ENCODE assay signal across 22 mouse cellular contexts in genomic region chr2:69559380-69559779, GRCm38 (mm10). TPM values are rescaled to one million over a fixed set of nuclear protein-coding genes. Genes with fewer than 3 reads are reported as not detected.
DNase-seq lines count a peak whose midpoint lies in the region; ATAC-seq lines count a peak whose summit lies in the region.
"Had no signal": no experiment of that assay in that cellular context is flagged by ENCODE, and none has a peak within 500 bp of the region (broad histone marks: within the 10 kb centered on the region; RNA-seq: fewer than 3 reads in every experiment).

No protein-coding gene starts in this region.

- H3K4me2 ChIP-seq in intestine, embryonic 14.5 days (ENCODE audit: low read length) = peak overlapping the region; percentile 26; the same call in 1 of the 2 replicates
- no peak overlapping the region for H3K4me2 ChIP-seq in intestine, embryonic 16.5 days (ENCODE audit: low read depth, low read length)
- H3K4me2 ChIP-seq in kidney, embryonic 16.5 days (replicated peaks; ENCODE audit: low read depth, low read length) = peak overlapping the region; percentile 46
- H3K4me2 ChIP-seq in neural tube, embryonic 14.5 days (ENCODE audit: low read depth, low read length) = 0 out of 2 replicates have a peak overlapping the region, but pooled peaks have one; percentile 18
- H3K4me2 ChIP-seq: embryonic facial prominence, embryonic 12.5 days; forebrain, embryonic 12.5 days; hindbrain, embryonic 12.5 days had no signal

- WGBS in intestine, embryonic 14.5 days = 49% methylated on average over 15 of the region's 15 CpGs
- 55% methylated on average over 15 of the region's 15 CpGs for WGBS in intestine, embryonic 16.5 days
- WGBS in kidney, embryonic 16.5 days = 19% methylated on average over 15 of the region's 15 CpGs
- 47% methylated on average over 15 of the region's 15 CpGs for WGBS in neural tube, embryonic 14.5 days
- 84% methylated on average over 15 of the region's 15 CpGs for WGBS in forebrain, embryonic 10.5 days

- 0 out of 2 replicates have a peak, but pooled peaks cover 9% of the 10 kb centered on the region for H3K27me3 ChIP-seq in intestine, embryonic 14.5 days (replicated peaks; ENCODE audit: control insufficient read depth, insufficient read depth, low read length)
- no peaks in the 10 kb centered on the region for H3K27me3 ChIP-seq in intestine, embryonic 16.5 days (replicated peaks; ENCODE audit: control insufficient read depth, insufficient read depth, low read length)
- peaks cover 13% of the 10 kb centered on the region; the same call in 1 of the 2 replicates for H3K27me3 ChIP-seq in kidney, embryonic 16.5 days (ENCODE audit: insufficient read depth, low read length)
- H3K27me3 ChIP-seq in neural tube, embryonic 14.5 days (ENCODE audit: control insufficient read depth, insufficient read depth, low read length) = no peaks in the 10 kb centered on the region
- H3K27me3 ChIP-seq in forebrain, embryonic 10.5 days (ENCODE audit: poor library complexity, severe bottlenecking) = no peaks in the 10 kb centered on the region
- H3K27me3 ChIP-seq: CH12.LX; embryonic facial prominence, embryonic 12.5 days; forebrain, embryonic 12.5 days; hindbrain, embryonic 12.5 days; Patski had no signal

- H3K9ac ChIP-seq in intestine, embryonic 14.5 days (ENCODE audit: low read length) = no peak overlapping the region
- no peak overlapping the region for H3K9ac ChIP-seq in intestine, embryonic 16.5 days (ENCODE audit: low read depth, low read length)
- no peak overlapping the region for H3K9ac ChIP-seq in kidney, embryonic 16.5 days (replicated peaks; ENCODE audit: low read length)
- no peak overlapping the region for H3K9ac ChIP-seq in neural tube, embryonic 14.5 days (replicated peaks; ENCODE audit: low read depth, low read length)
- H3K9ac ChIP-seq: embryonic facial prominence, embryonic 12.5 days; forebrain, embryonic 12.5 days; hindbrain, embryonic 12.5 days had no signal

- no peaks in the 10 kb centered on the region for H3K9me3 ChIP-seq in intestine, embryonic 14.5 days (ENCODE audit: control insufficient read depth, low read length)
- H3K9me3 ChIP-seq in intestine, embryonic 16.5 days (ENCODE audit: control insufficient read depth, low read length) = no peaks in the 10 kb centered on the region
- no peaks in the 10 kb centered on the region for H3K9me3 ChIP-seq in kidney, embryonic 16.5 days (ENCODE audit: low read length)
- no peaks in the 10 kb centered on the region for H3K9me3 ChIP-seq in neural tube, embryonic 14.5 days (ENCODE audit: control insufficient read depth, low read length)
- no peaks in the 10 kb centered on the region for H3K9me3 ChIP-seq in forebrain, embryonic 10.5 days
- H3K9me3 ChIP-seq: embryonic facial prominence, embryonic 12.5 days; forebrain, embryonic 12.5 days; heart, embryonic 10.5 days; hindbrain, embryonic 12.5 days had no signal

- ATAC-seq in intestine, embryonic 14.5 days (replicated peaks; ENCODE audit: low FRiP score, low TSS enrichment, low read depth) = no peak
- ATAC-seq in intestine, embryonic 16.5 days = no peak
- peak; percentile 73 for ATAC-seq in kidney, embryonic 16.5 days (ENCODE audit: low FRiP score, low TSS enrichment)
- no peak for ATAC-seq in neural tube, embryonic 14.5 days (ENCODE audit: low read depth)
- ATAC-seq: activated CD4-positive, CD25-positive, alpha-beta regulatory T cell, adult 4 months; forebrain, embryonic 16.5 days; Patski had no signal

- H3K36me3 ChIP-seq in intestine, embryonic 14.5 days (ENCODE audit: control insufficient read depth, insufficient read depth, low read length) = no peaks in the 10 kb centered on the region
- no peaks in the 10 kb centered on the region for H3K36me3 ChIP-seq in intestine, embryonic 16.5 days (ENCODE audit: control insufficient read depth, insufficient read depth, low read length)
- no peaks in the 10 kb centered on the region for H3K36me3 ChIP-seq in kidney, embryonic 16.5 days (ENCODE audit: insufficient read depth, low read length)
- no peaks in the 10 kb centered on the region for H3K36me3 ChIP-seq in neural tube, embryonic 14.5 days (ENCODE audit: control insufficient read depth, insufficient read depth, low read length)
- no peaks in the 10 kb centered on the region for H3K36me3 ChIP-seq in forebrain, embryonic 10.5 days (replicated peaks)
- H3K36me3 ChIP-seq: embryonic facial prominence, embryonic 12.5 days; forebrain, embryonic 12.5 days; heart, embryonic 10.5 days; hindbrain, embryonic 12.5 days had no signal

- DNase-seq in intestine, embryonic 14.5 days (ENCODE audit: low spot score) = no peak
- no peak for DNase-seq in kidney, adult 18-20 months
- peak; percentile 20 for DNase-seq in kidney, postnatal 10 days
- DNase-seq in forebrain, embryonic 10.5 days (ENCODE audit: extremely low spot score, low spot score) = no peak
- DNase-seq: adrenal gland, postnatal 14 days; cerebellum, adult 11-12 months; cerebellum, adult 9-10 months; cerebellum, postnatal 25 days; gastrocnemius, postnatal 10 days; heart, adult 18-20 months; heart, postnatal 4 days had no signal

- H3K4me1 ChIP-seq in intestine, embryonic 14.5 days (replicated peaks; ENCODE audit: control insufficient read depth, insufficient read depth, low read length) = no peaks in the 10 kb centered on the region
- H3K4me1 ChIP-seq in intestine, embryonic 16.5 days (ENCODE audit: control insufficient read depth, insufficient read depth, low read length) = no peaks in the 10 kb centered on the region
- H3K4me1 ChIP-seq in kidney, embryonic 16.5 days (ENCODE audit: insufficient read depth, low read length) = peaks cover 15% of the 10 kb centered on the region
- H3K4me1 ChIP-seq in neural tube, embryonic 14.5 days (ENCODE audit: control insufficient read depth, insufficient read depth, low read length) = no peaks in the 10 kb centered on the region
- 0 out of 2 replicates have a peak, but pooled peaks cover 4% of the 10 kb centered on the region for H3K4me1 ChIP-seq in forebrain, embryonic 10.5 days
- H3K4me1 ChIP-seq: embryonic facial prominence, embryonic 12.5 days; hindbrain, embryonic 12.5 days had no signal

- H3K4me3 ChIP-seq in intestine, embryonic 14.5 days (ENCODE audit: low read depth, low read length) = no peak overlapping the region
- no peak overlapping the region for H3K4me3 ChIP-seq in intestine, embryonic 16.5 days (ENCODE audit: low read length)
- peak overlapping the region; percentile 18; the same call in 1 of the 2 replicates for H3K4me3 ChIP-seq in kidney, embryonic 16.5 days (ENCODE audit: low read length)
- no peak overlapping the region for H3K4me3 ChIP-seq in neural tube, embryonic 14.5 days (ENCODE audit: low read depth, low read length)
- no peak overlapping the region for H3K4me3 ChIP-seq in forebrain, embryonic 10.5 days
- H3K4me3 ChIP-seq: embryonic facial prominence, embryonic 12.5 days; forebrain, embryonic 12.5 days; heart, embryonic 10.5 days; hindbrain, embryonic 12.5 days had no signal

- no peak overlapping the region for H3K27ac ChIP-seq in intestine, embryonic 14.5 days (ENCODE audit: low read depth)
- no peak overlapping the region for H3K27ac ChIP-seq in intestine, embryonic 16.5 days (ENCODE audit: low read length)
- H3K27ac ChIP-seq in kidney, embryonic 16.5 days (ENCODE audit: low read length) = no peak overlapping the region
- H3K27ac ChIP-seq in neural tube, embryonic 14.5 days (ENCODE audit: low read depth, low read length) = no peak overlapping the region
- H3K27ac ChIP-seq in forebrain, embryonic 10.5 days = no peak overlapping the region
- H3K27ac ChIP-seq: embryonic facial prominence, embryonic 12.5 days; forebrain, embryonic 12.5 days; heart, embryonic 10.5 days; hindbrain, embryonic 12.5 days had no signal

RNA-seq across cellular contexts. Expression of gene Lrp2, which starts 26.5 kb away (rescaled TPM):
- polyA plus RNA-seq in intestine, embryonic 14.5 days (2014; fragmentation: Nextera tagmentation; extraction: Ambion mirVana) = 1.2 and 1.6 TPM in 2 replicates
- polyA plus RNA-seq in intestine, embryonic 16.5 days (2015; fragmentation: Nextera tagmentation; extraction: Ambion mirVana) = 2.0 and 2.2 TPM in 2 replicates
- 21.4 and 23.0 TPM in 2 replicates for polyA plus RNA-seq in kidney, embryonic 16.5 days (2015; fragmentation: Nextera tagmentation; extraction: Ambion mirVana)
- polyA plus RNA-seq in neural tube, embryonic 14.5 days (2014; fragmentation: Nextera tagmentation; extraction: Ambion mirVana) = 0.90 and 1.8 TPM in 2 replicates
- 3.3 TPM in 2 replicates for polyA plus RNA-seq in forebrain, embryonic 10.5 days (2016; fragmentation: Nextera tagmentation; extraction: Ambion mirVana)
